In genomic region chr9:70134215-70134614, GRCm38 (mm10) we compare ENCODE assay signal across 17 mouse cellular contexts. TPM values are rescaled to one million over a fixed set of nuclear protein-coding genes. Genes with fewer than 3 reads are reported as not detected.
"Had no signal": no experiment of that assay in that cellular context is flagged by ENCODE, and none has a peak within 500 bp of the region (broad histone marks: within the 10 kb centered on the region; RNA-seq: fewer than 3 reads in every experiment).

No protein-coding gene starts in this region.

- H3K27ac ChIP-seq: hindbrain, postnatal 0 days; limb, embryonic 12.5 days; limb, embryonic 15.5 days; liver, embryonic 13.5 days; stomach, postnatal 0 days had no signal

- DNase-seq: kidney, adult 18-20 months; kidney, adult 9 months; kidney, postnatal 14 days; liver, embryonic 13.5 days; lung, adult 2 months; lung, postnatal 14 days; lung, postnatal 4 days; midbrain, embryonic 14.5 days; thymus, postnatal 25 days had no signal

- H3K4me3 ChIP-seq: limb, embryonic 12.5 days; limb, embryonic 15.5 days; liver, embryonic 13.5 days had no signal

- ATAC-seq: hindbrain, postnatal 0 days; inflammation-experienced regulatory T-cells, adult 6 months; intestine, embryonic 16.5 days had no signal

RNA-seq across cellular contexts. Expression of gene Fam81a, which starts 8.1 kb away (rescaled TPM):
- total RNA-seq: megakaryocyte progenitor cell, adult 5-6 weeks; megakaryocyte-erythroid progenitor cell, adult 5-6 weeks had no signal
